Mouse (Mus musculus) lung, embryonic 14.5 days (tissue): ENCODE measurements around the gene Olfr1423. TPM values are rescaled to one million over a fixed set of nuclear protein-coding genes. Genes with fewer than 3 reads are reported as not detected.
"Not testable (repeated sequence)": the region's sequence is repeated elsewhere in the genome, so short reads cannot be mapped to it uniquely, and the experiment has no call there.

Experiments used
- ATAC-seq: fragments of 200-750 bp; cut with Nextera tagmentation; 2 replicates; pipeline ENCODE4 v1.8.0; 2017; ENCODE audit warnings: mild to moderate bottlenecking, moderate TSS enrichment, moderate library complexity; ENCODE audit not compliant: insufficient read depth
- DNase-seq: peaks from one replicate; pipeline ENCODE4 v3.0.0-alpha.2; 2015
- H3K27ac ChIP-seq: fragments of 300-500 bp; sonication (generic); 2 replicates; pipeline ENCODE4 v1.5.1; 2014; ENCODE audit warnings: low read depth, mild to moderate bottlenecking, moderate library complexity
- H3K27me3 ChIP-seq: fragments of 300-500 bp; sonication (generic); 2 replicates; pipeline ENCODE4 v1.6.1; 2014; ENCODE audit warnings: low read length, control low read depth; ENCODE audit not compliant: insufficient read depth
- H3K36me3 ChIP-seq: fragments of 300-500 bp; sonication (generic); 2 replicates; pipeline ENCODE4 v1.6.1; 2014; ENCODE audit warnings: control low read depth; ENCODE audit not compliant: insufficient read depth
- H3K4me1 ChIP-seq: fragments of 300-500 bp; sonication (generic); 2 replicates; pipeline ENCODE4 v1.6.1; 2014; ENCODE audit warnings: antibody characterized with exemption, control low read depth; ENCODE audit not compliant: insufficient read depth
- H3K4me2 ChIP-seq: fragments of 300-500 bp; sonication (generic); 2 replicates; pipeline ENCODE4 v1.6.1; 2014; ENCODE audit warnings: mild to moderate bottlenecking
- H3K4me3 ChIP-seq: fragments of 300-500 bp; sonication (generic); 2 replicates; pipeline ENCODE4 v1.5.1; 2014; ENCODE audit warnings: low read depth, low read length
- H3K9ac ChIP-seq: fragments of 300-500 bp; sonication (generic); 2 replicates; pipeline ENCODE4 v1.6.1; 2014
- H3K9me3 ChIP-seq: fragments of 300-500 bp; sonication (generic); 2 replicates; pipeline ENCODE4 v1.6.1; 2016; ENCODE audit warnings: low read depth, low read length, control low read depth
- CTCF ChIP-seq: IDR thresholded peaks from 2 replicates; pipeline ENCODE4 v1.5.1; 2016; ENCODE audit warnings: antibody characterized with exemption, low read depth
- WGBS: fragments of 180-500 bp; shearing (Covaris S2); extraction: QIAGEN DNeasy Blood & Tissue Kit; methylation state at CpG from one replicate; pipeline ENCODE4 v1.1.7; 2014; 5-methylcytosine and 5-hydroxymethylcytosine counted together
- polyA plus RNA-seq: library from polyadenylated mRNA; unstranded; fragments of >200 nt; fragmentation: Nextera tagmentation; extraction: Ambion mirVana; gene quantifications from 2 replicates; pipeline ENCODE4 v1.2.1, GENCODE M21; 2014

The Olfr1423 gene
- polyA plus RNA-seq, 1 experiment from 2014 or later = not detected

GRCm38 (mm10) chr19:12001686-12002085 is 39.4 kb downstream of the Olfr1423 start:
- no peak for TF ChIP-seq CTCF
- no peak for DNase-seq
- H3K9me3 ChIP-seq = no peaks in the 10 kb centered on the region
- H3K9ac ChIP-seq = no peak overlapping the region
- 24% methylated on average over 3 of the region's 3 CpGs for WGBS
- peak overlapping the region; percentile 53 for H3K4me2 ChIP-seq
- peaks cover 2% of the 10 kb centered on the region; the same call in 1 of the 2 replicates for H3K4me1 ChIP-seq
- no peak for ATAC-seq
- H3K4me3 ChIP-seq = no peak overlapping the region
- H3K27me3 ChIP-seq = no peaks in the 10 kb centered on the region
- H3K36me3 ChIP-seq = no peaks in the 10 kb centered on the region
- no peak overlapping the region for H3K27ac ChIP-seq

GRCm38 (mm10) chr19:11995722-11996448 is 45.2 kb downstream of the Olfr1423 start:
- H3K4me2 ChIP-seq = no peak overlapping the region
- H3K4me1 ChIP-seq = no peaks in the 10 kb centered on the region
- ATAC-seq = no peak
- H3K36me3 ChIP-seq = peaks cover 42% of the 10 kb centered on the region
- H3K9ac ChIP-seq = no peak overlapping the region
- no peak overlapping the region for H3K4me3 ChIP-seq
- no peak for DNase-seq
- 60% methylated on average over 2 of the region's 2 CpGs for WGBS
- no peak overlapping the region for H3K27ac ChIP-seq
- no peaks in the 10 kb centered on the region for H3K27me3 ChIP-seq
- no peaks in the 10 kb centered on the region for H3K9me3 ChIP-seq
- no peak for TF ChIP-seq CTCF

- Histone ChIP-seq H3K9ac (no peak overlapping the region), H3K36me3 (peaks cover 51% of the 10 kb centered on the region), H3K9me3 (no peaks in the 10 kb centered on the region), H3K4me3 (no peak overlapping the region), H3K4me1 (no peaks in the 10 kb centered on the region), H3K4me2 (no peak overlapping the region), H3K27me3 (no peaks in the 10 kb centered on the region), H3K27ac (no peak overlapping the region)
- no peak for TF ChIP-seq CTCF
- ATAC-seq = no peak
- WGBS = 91% methylated on average over 6 of the region's 6 CpGs
- no peak for DNase-seq
Observed at GRCm38 (mm10) chr19:11994703-11995431, 46.2 kb downstream of the Olfr1423 start.

- no peak overlapping the region for H3K4me3 ChIP-seq
- ATAC-seq (no peak), DNase-seq (no peak)
- no peaks in the 10 kb centered on the region for H3K9me3 ChIP-seq
- peaks cover 72% of the 10 kb centered on the region for H3K36me3 ChIP-seq
- H3K27me3 ChIP-seq = no peaks in the 10 kb centered on the region
- 87% methylated on average over 10 of the region's 10 CpGs for WGBS
- TF ChIP-seq CTCF = no peak
- H3K27ac ChIP-seq = no peak overlapping the region
- H3K4me1 ChIP-seq = no peaks in the 10 kb centered on the region
- H3K9ac ChIP-seq = no peak overlapping the region
- H3K4me2 ChIP-seq = no peak overlapping the region
Observed at GRCm38 (mm10) chr19:11992441-11993029, 48.6 kb downstream of the Olfr1423 start.

GRCm38 (mm10) chr19:11992034-11992433 is 49.1 kb downstream of the Olfr1423 start:
- 90% methylated on average over 9 of the region's 9 CpGs for WGBS
- H3K9ac ChIP-seq = no peak overlapping the region
- ATAC-seq (no peak), DNase-seq (no peak)
- no peaks in the 10 kb centered on the region for H3K4me1 ChIP-seq
- H3K4me3 ChIP-seq = no peak overlapping the region
- peaks cover 77% of the 10 kb centered on the region for H3K36me3 ChIP-seq
- H3K27ac ChIP-seq = no peak overlapping the region
- no peaks in the 10 kb centered on the region for H3K9me3 ChIP-seq
- no peaks in the 10 kb centered on the region for H3K27me3 ChIP-seq
- no peak for TF ChIP-seq CTCF
- H3K4me2 ChIP-seq = no peak overlapping the region

- Histone ChIP-seq H3K4me2 (no peak overlapping the region), H3K4me1 (no peaks in the 10 kb centered on the region), H3K27me3 (no peaks in the 10 kb centered on the region), H3K9me3 (no peaks in the 10 kb centered on the region), H3K27ac (no peak overlapping the region), H3K36me3 (peaks cover 90% of the 10 kb centered on the region), H3K4me3 (no peak overlapping the region), H3K9ac (no peak overlapping the region)
- whole genome bisulfite sequencing = 93% methylated on average over 7 of the region's 7 CpGs
- no peak for TF ChIP-seq CTCF
- no peak for ATAC-seq
- DNase-seq = no peak
Observed at GRCm38 (mm10) chr19:11989334-11989733, 51.8 kb downstream of the Olfr1423 start.

GRCm38 (mm10) chr19:11987841-11988240 is 53.3 kb downstream of the Olfr1423 start:
- H3K9ac ChIP-seq = no peak overlapping the region
- 89% methylated on average over 3 of the region's 3 CpGs for WGBS
- no peaks in the 10 kb centered on the region for H3K27me3 ChIP-seq
- H3K4me3 ChIP-seq = no peak overlapping the region
- H3K4me2 ChIP-seq = no peak overlapping the region
- H3K27ac ChIP-seq = no peak overlapping the region
- no peak for ATAC-seq
- peaks cover 92% of the 10 kb centered on the region for H3K36me3 ChIP-seq
- no peak for DNase-seq
- no peaks in the 10 kb centered on the region for H3K9me3 ChIP-seq
- no peak for TF ChIP-seq CTCF
- H3K4me1 ChIP-seq = no peaks in the 10 kb centered on the region

GRCm38 (mm10) chr19:11984614-11985013 is 56.5 kb downstream of the Olfr1423 start:
- not testable (repeated sequence) for H3K9me3 ChIP-seq
- WGBS = 78% methylated on average over 5 of the region's 5 CpGs

More at GRCm38 (mm10) chr19:11984614-11985013, 56.5 kb downstream of the Olfr1423 start:
- H3K27ac ChIP-seq, H3K4me1 ChIP-seq, H3K9ac ChIP-seq, H3K4me3 ChIP-seq, H3K4me2 ChIP-seq, DNase-seq, H3K27me3 ChIP-seq, ATAC-seq: not testable (repeated sequence)
- H3K36me3 ChIP-seq = peaks cover 91% of the 10 kb centered on the region
